14 mouse cellular contexts compared by ENCODE assay signal in genomic region chrX:72992291-72992919, GRCm38 (mm10). TPM values are rescaled to one million over a fixed set of nuclear protein-coding genes. Genes with fewer than 3 reads are reported as not detected.
DNase-seq lines count a peak whose midpoint lies in the region; ATAC-seq and TF ChIP-seq lines count a peak whose summit lies in the region.
"Had no signal": no experiment of that assay in that cellular context is flagged by ENCODE, and none has a peak within 500 bp of the region (broad histone marks: within the 10 kb centered on the region; RNA-seq: fewer than 3 reads in every experiment).

No protein-coding gene starts in this region.

- peak; percentile 73 for TF ChIP-seq CTCF in liver, embryonic 14.5 days (IDR thresholded peaks at IDR 0.05; ENCODE audit: low read depth)

- H3K9me3 ChIP-seq in liver, embryonic 14.5 days (ENCODE audit: control insufficient read depth, low read length): no peaks in the 10 kb centered on the region
- H3K9me3 ChIP-seq in liver, embryonic 12.5 days (replicated peaks): no peaks in the 10 kb centered on the region
- H3K9me3 ChIP-seq in limb, embryonic 15.5 days: no peaks in the 10 kb centered on the region
- H3K9me3 ChIP-seq in forebrain, embryonic 13.5 days (replicated peaks): no peaks in the 10 kb centered on the region
- H3K9me3 ChIP-seq: midbrain, embryonic 12.5 days had no signal

- intact Hi-C loops in left cerebral cortex, postnatal 36 days (cut with DNase I): no loop called here

- TF ChIP-seq EP300 in liver, embryonic 14.5 days (IDR thresholded peaks at IDR 0.05; ENCODE audit: low read depth): no peak

- no peak overlapping the region for H3K4me2 ChIP-seq in liver, embryonic 14.5 days (ENCODE audit: low read depth)
- H3K4me2 ChIP-seq in liver, embryonic 12.5 days: no peak overlapping the region
- H3K4me2 ChIP-seq in limb, embryonic 15.5 days: no peak overlapping the region
- H3K4me2 ChIP-seq in forebrain, embryonic 13.5 days: no peak overlapping the region
- H3K4me2 ChIP-seq: midbrain, embryonic 12.5 days had no signal

- H3K4me1 ChIP-seq in liver, embryonic 14.5 days (replicated peaks; ENCODE audit: control insufficient read depth in 2 of 2, insufficient read depth in 2 of 2, low read length in 1 of 2): no peaks in the 10 kb centered on the region
- no peaks in the 10 kb centered on the region for H3K4me1 ChIP-seq in liver, embryonic 12.5 days
- H3K4me1 ChIP-seq in limb, embryonic 15.5 days: no peaks in the 10 kb centered on the region
- H3K4me1 ChIP-seq in forebrain, embryonic 13.5 days: no peaks in the 10 kb centered on the region
- H3K4me1 ChIP-seq: midbrain, embryonic 12.5 days had no signal

- WGBS in liver, embryonic 14.5 days (ENCODE audit: insufficient replicate concordance): 39% methylated on average over 5 of the region's 5 CpGs
- 33% methylated on average over 5 of the region's 5 CpGs for WGBS in liver, embryonic 12.5 days (ENCODE audit: insufficient replicate concordance)
- WGBS in limb, embryonic 15.5 days: 55% methylated on average over 5 of the region's 5 CpGs
- 57% methylated on average over 5 of the region's 5 CpGs for WGBS in forebrain, embryonic 13.5 days

- H3K27ac ChIP-seq in liver, embryonic 14.5 days: no peak overlapping the region
- no peak overlapping the region for H3K27ac ChIP-seq in liver, embryonic 12.5 days
- peak overlapping the region; percentile 54 for H3K27ac ChIP-seq in limb, embryonic 15.5 days
- no peak overlapping the region for H3K27ac ChIP-seq in forebrain, embryonic 13.5 days
- H3K27ac ChIP-seq: midbrain, embryonic 12.5 days had no signal

- ATAC-seq in liver, embryonic 14.5 days (ENCODE audit: insufficient read depth): no peak
- no peak for ATAC-seq in liver, embryonic 12.5 days
- no peak for ATAC-seq in limb, embryonic 15.5 days (ENCODE audit: insufficient number of reproducible peaks, low FRiP score, low TSS enrichment, low read depth)
- no peak for ATAC-seq in forebrain, embryonic 13.5 days
- ATAC-seq: forebrain, postnatal 0 days had no signal

- no peaks in the 10 kb centered on the region for H3K27me3 ChIP-seq in liver, embryonic 14.5 days (ENCODE audit: control insufficient read depth, insufficient read depth, low read length)
- peaks cover 51% of the 10 kb centered on the region for H3K27me3 ChIP-seq in liver, embryonic 12.5 days (replicated peaks)
- no peaks in the 10 kb centered on the region; the same call in 1 of the 2 replicates for H3K27me3 ChIP-seq in limb, embryonic 15.5 days
- H3K27me3 ChIP-seq in forebrain, embryonic 13.5 days: no peaks in the 10 kb centered on the region

- no peak overlapping the region for H3K9ac ChIP-seq in liver, embryonic 14.5 days (replicated peaks)
- no peak overlapping the region for H3K9ac ChIP-seq in liver, embryonic 12.5 days
- H3K9ac ChIP-seq in limb, embryonic 15.5 days: no peak overlapping the region
- no peak overlapping the region for H3K9ac ChIP-seq in forebrain, embryonic 13.5 days
- H3K9ac ChIP-seq: forebrain, postnatal 0 days; midbrain, embryonic 12.5 days had no signal

- H3K36me3 ChIP-seq in liver, embryonic 14.5 days (replicated peaks; ENCODE audit: control insufficient read depth, insufficient read depth, low read depth): no peaks in the 10 kb centered on the region
- H3K36me3 ChIP-seq in liver, embryonic 12.5 days: no peaks in the 10 kb centered on the region
- H3K36me3 ChIP-seq in limb, embryonic 15.5 days: no peaks in the 10 kb centered on the region
- no peaks in the 10 kb centered on the region for H3K36me3 ChIP-seq in forebrain, embryonic 13.5 days (ENCODE audit: poor library complexity, severe bottlenecking)
- H3K36me3 ChIP-seq: midbrain, embryonic 12.5 days had no signal

- no peak overlapping the region for H3K4me3 ChIP-seq in liver, embryonic 14.5 days (ENCODE audit: insufficient read depth in 1 of 2, low read depth in 2 of 2, low read length in 2 of 2)
- H3K4me3 ChIP-seq in liver, embryonic 12.5 days: no peak overlapping the region
- H3K4me3 ChIP-seq in limb, embryonic 15.5 days: no peak overlapping the region
- no peak overlapping the region for H3K4me3 ChIP-seq in forebrain, embryonic 13.5 days
- H3K4me3 ChIP-seq: midbrain, embryonic 12.5 days had no signal

- peak; percentile 6 to 27 for DNase-seq in cerebellum, postnatal 10 days
- no peak for DNase-seq in cerebellum, postnatal 36 days
- DNase-seq in liver, embryonic 14.5 days (ENCODE audit: low read depth in 3 of 3, low spot score in 3 of 3): no peak
- peak; percentile 30 for DNase-seq in ES-CJ7 (ENCODE audit: low read depth, low spot score)
- DNase-seq in left cerebral cortex, postnatal 36 days (ENCODE audit: low spot score in 2 of 2): no peak
- DNase-seq: forebrain, postnatal 0 days; kidney, adult 8-10 months had no signal

RNA-seq across cellular contexts. Expression of gene Zfp185, which starts 5.3 kb away (rescaled TPM):
- polyA plus RNA-seq in liver, embryonic 14.5 days (2012; rRNA removed): 0.45 and 0.81 TPM in 2 replicates
- polyA plus RNA-seq in liver, embryonic 14.5 days (2014; fragmentation: Nextera tagmentation; extraction: Ambion mirVana): 1.6 and 1.7 TPM in 2 replicates
- polyA plus RNA-seq in liver, embryonic 12.5 days (2016; fragmentation: Nextera tagmentation; extraction: Ambion mirVana): 1.2 and 1.5 TPM in 2 replicates
- 76.3 and 82.8 TPM in 2 replicates for polyA plus RNA-seq in limb, embryonic 15.5 days (2015; fragmentation: Nextera tagmentation; extraction: Ambion mirVana)
- total RNA-seq in left cerebral cortex, postnatal 36 days (2021): under 1 TPM; 0.54 to 0.63 TPM
- 0.67 and 0.86 TPM in 2 replicates for polyA plus RNA-seq in forebrain, embryonic 13.5 days (2015; fragmentation: Nextera tagmentation; extraction: Ambion mirVana)

RNA-seq across cellular contexts. Expression of gene Pnma5, which starts 44.5 kb away (rescaled TPM):
- not detected in 2 replicates for polyA plus RNA-seq in liver, embryonic 14.5 days (2012; rRNA removed)
- polyA plus RNA-seq in liver, embryonic 14.5 days (2014; fragmentation: Nextera tagmentation; extraction: Ambion mirVana): not detected in 2 replicates
- polyA plus RNA-seq in liver, embryonic 12.5 days (2016; fragmentation: Nextera tagmentation; extraction: Ambion mirVana): not detected in 2 replicates
- polyA plus RNA-seq in limb, embryonic 15.5 days (2015; fragmentation: Nextera tagmentation; extraction: Ambion mirVana): 0.24 and 0.49 TPM in 2 replicates
- total RNA-seq in left cerebral cortex, postnatal 36 days (2021): under 1 TPM; 0.30 to 0.48 TPM
- not detected in 2 replicates for polyA plus RNA-seq in forebrain, embryonic 13.5 days (2015; fragmentation: Nextera tagmentation; extraction: Ambion mirVana)
- polyA plus RNA-seq: heart, embryonic 14.5 days; limb, embryonic 11.5 days; stomach, embryonic 14.5 days had no signal

Comparison
In these comparisons a context has a peak if more than half of its experiments do, and no peak if none do; other contexts are left out.
1. DNase-seq: peak in cerebellum, postnatal 10 days (2 of 2) and ES-CJ7 (single experiment); none in cerebellum, postnatal 36 days (0 of 2), liver, embryonic 14.5 days (0 of 3) and left cerebral cortex, postnatal 36 days (0 of 2).
2. RNA of gene Zfp185, which starts 5.3 kb away (polyA plus RNA-seq): 76.3 to 82.8 TPM in limb, embryonic 15.5 days; 0.45 to 1.7 TPM in liver, embryonic 14.5 days, 1.2 to 1.5 TPM in liver, embryonic 12.5 days and 0.67 to 0.86 TPM in forebrain, embryonic 13.5 days; every median in the first group is over 10 times any median in the second.